Mouse (Mus musculus) cerebellum, postnatal 4 days (tissue): ENCODE measurements at regions not wholly inside any gene's neighbourhood (a gene's known extent, or its start where the extent isn't known, plus 50 kb on each side); places are given as distances from the start of the nearest gene placed in this dataset.

ENCODE experiments used
- DNase-seq, 2 experiments: peaks; one replicate each; pipeline ENCODE4 v3.0.0; 2022; ENCODE audit warnings: low spot score in 2 of 2, mixed read lengths in 1 of 2

DNA sequence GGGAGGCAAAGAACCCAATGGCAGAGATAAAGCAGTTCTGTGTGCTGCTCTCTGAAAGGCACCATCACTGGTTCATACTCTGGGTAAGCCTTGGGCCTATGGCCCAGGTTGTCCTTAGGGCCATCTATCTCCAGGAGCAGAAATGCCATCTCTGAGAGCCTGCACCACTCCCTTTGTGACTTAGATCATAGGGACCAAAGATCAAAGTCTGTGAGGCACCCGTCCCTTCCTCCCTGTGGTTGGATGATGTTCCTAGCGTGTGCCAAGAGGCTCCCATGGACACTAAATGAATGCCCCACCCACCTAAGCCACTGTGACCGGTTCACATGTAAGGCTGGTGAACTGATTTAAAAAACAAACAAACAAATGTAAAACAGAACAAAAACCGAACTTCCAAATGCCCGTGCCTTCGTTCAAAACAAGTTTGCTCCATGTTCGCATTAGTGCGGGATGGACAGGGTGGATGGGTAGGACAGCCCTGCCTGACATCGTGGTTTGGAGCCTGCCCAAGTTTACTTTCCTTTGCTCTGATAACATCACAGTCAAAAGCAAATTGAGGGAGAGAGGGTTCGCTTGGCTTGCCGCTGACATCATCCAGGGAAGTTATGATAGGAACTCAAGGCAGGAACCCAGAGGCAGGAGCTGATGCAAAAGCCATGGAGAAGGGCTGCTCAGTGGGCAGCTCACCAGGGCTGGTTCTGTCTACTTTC is 418.6 kb downstream of the Med13l start:
- DNase-seq = no peak

DNA sequence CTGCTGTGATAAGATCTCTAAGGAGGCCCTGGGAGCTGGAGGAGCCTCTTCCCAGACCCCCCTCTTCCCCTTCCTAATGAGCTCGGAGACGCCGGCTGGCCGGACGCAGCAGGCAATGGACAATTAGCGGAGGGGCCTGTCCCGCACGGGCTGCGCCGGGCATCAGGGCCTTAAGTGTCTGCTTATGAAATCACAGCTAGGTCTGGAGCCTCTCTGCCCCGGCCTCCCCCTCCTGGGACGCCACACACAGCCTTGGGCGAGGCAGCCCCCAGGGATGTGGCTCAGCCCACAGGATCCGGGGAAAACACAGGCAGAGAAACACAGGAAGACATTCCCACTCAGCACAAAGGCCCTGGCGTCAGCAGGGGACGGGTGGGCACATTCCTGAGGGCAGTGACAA is 420.6 kb downstream of the Med13l start:
- no peak for DNase-seq

GRCm38 (mm10) chr5:118984251-118984650 is 423.8 kb downstream of the Med13l start:
- DNase-seq = peak in 1 of 2 experiments; percentile 24

- DNase-seq = no peak
Observed at GRCm38 (mm10) chr5:118984797-118985408, 424.4 kb downstream of the Med13l start.

DNA sequence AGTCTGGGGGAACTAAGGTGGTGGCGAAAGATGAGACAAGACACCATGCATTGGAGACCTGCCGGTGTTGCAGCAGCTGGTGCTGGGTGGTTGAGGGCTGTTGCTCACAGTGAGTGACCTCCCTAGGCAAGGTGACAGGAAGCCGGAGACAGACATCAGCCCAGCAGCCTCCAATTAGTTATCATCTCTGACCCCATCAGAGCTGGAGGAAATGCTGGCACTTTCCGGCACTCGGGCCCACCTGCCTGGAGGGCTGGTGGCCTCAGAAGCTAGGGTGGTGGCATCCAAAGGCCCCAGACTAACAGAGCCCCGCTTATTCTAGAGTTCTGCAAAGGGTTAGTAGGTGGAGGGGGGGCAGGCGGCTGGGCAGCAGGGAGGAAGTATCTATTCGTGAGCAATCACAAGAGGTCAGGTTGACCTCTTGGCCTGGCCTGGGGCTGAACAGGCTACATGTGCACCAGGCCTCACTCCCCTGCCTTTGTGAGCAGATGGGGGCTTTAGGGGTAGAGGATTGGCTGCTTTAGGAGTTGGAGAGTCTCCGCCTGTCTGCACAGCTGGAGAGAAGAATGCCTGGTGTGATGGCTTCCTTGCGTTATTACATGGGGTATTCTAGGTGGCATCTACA is 427.0 kb downstream of the Med13l start:
- no peak for DNase-seq

GRCm38 (mm10) chr5:118999124-118999523 is 438.6 kb downstream of the Med13l start:
- DNase-seq = no peak

DNA sequence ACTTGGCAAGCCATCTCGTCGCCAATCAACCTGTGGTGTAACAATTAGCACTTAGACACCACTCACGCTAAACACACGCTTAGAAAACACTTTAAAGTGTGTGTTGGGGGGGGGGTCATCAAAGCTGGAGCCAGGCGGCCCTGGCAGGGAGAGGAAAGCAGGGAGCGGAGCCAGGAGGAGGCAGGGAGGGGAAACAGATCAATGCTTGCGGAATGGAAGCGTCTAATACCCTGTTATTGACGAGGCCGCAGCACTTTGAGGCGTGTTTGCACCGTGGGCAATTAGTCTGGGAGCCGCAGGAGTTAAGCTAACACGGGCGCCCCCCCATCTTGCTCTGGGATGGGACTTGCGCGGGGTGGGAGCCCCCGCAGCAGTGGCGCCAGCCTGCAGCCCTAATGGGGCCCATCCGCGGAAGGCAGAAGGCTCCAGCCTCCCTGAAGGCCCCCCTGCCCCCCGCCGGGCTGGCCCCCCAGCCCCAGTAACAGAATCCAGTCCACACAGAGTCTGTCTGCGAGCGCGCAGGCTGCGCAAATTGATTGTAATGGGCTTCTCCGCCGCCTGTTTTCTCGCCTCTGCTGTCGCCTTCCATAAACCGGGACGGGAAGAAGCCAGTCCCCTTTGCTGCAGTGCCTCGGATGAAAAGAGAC is 445.5 kb downstream of the Med13l start:
- DNase-seq = no peak

- no peak for DNase-seq
Observed at GRCm38 (mm10) chr5:119010048-119010447, 449.6 kb downstream of the Med13l start.

- no peak for DNase-seq
Observed at GRCm38 (mm10) chr5:119015181-119015580, 454.7 kb downstream of the Med13l start.

GRCm38 (mm10) chr5:119015606-119016255 is 455.3 kb downstream of the Med13l start:
- DNase-seq = no peak

DNA sequence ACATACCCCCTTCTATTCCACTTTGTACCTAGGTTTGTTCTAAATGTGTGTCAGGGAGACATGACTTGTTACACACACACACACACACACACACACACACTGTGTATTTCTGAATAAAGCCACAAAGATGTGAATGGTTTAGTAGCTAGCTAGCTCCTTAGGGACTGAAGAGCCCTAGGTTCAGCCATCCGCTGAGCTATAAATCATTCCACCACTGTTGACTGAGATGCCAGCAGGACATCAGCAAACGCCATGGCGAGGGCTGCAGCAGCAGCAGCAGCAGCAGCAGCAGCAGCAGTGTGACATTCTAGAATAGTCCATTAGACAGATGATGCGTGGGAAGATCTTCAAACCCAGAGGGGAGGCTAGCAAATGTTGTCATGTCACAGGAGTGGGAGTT is 455.9 kb downstream of the Med13l start:
- DNase-seq = no peak

DNA sequence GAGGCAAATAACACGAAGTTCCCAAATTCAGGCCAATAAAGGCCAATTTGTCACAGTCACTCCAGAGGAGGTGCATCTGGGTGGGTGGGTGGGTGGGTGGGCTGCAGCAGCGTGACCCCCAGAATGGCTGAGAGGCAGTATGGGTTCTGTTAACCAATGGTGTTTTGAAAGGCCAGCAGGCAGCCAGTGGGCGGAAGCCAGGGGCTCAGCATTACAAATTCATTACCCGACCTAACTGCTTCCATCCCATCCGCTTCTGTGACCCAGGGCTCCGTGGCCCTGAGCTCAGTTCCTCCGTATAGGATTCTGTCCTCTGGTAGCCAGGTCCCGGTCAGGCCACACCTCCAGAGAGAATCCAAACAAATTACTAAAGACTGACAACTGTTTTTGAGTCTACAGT is 463.5 kb downstream of the Med13l start:
- DNase-seq = no peak

- DNase-seq = no peak
Observed at GRCm38 (mm10) chr5:119032051-119032450, 471.6 kb downstream of the Med13l start.

GRCm38 (mm10) chr5:119044548-119044947 is 484.1 kb downstream of the Med13l start:
- no peak for DNase-seq

GRCm38 (mm10) chr5:119047581-119047980 is 487.1 kb downstream of the Med13l start:
- DNase-seq = no peak

DNA sequence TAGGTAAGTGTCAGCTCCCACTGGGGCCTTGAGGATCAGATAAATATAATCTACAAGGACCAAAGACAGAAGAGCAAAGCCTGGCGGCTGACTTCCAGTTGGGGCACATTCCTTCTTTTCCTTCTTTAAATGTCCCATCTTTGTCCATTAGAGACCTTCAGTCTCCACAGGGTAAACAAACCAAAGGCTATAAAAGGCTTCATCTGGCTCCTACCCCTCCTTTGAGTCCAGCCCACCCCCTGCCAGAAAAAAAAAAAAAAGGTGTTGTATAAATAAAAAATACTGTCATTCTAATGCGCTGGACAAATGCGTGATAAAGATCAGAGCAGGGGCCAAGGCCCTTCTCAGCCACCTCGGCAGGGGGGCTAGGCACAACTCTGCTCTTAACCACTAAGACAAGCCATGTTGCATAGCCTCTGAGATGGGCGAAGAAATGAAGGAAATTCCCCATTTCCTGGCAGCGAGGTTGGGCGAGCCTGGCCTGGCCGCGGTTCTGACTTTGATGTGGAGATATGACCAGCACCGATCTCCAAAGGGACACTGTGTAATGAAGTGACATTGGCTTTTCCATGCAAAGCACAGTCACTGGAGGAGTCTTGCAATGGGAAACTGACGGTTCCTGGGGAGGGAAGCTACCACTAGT is 492.0 kb downstream of the Med13l start:
- DNase-seq = no peak

GRCm38 (mm10) chr5:119053738-119054137 is 493.3 kb downstream of the Med13l start:
- DNase-seq = no peak

DNA sequence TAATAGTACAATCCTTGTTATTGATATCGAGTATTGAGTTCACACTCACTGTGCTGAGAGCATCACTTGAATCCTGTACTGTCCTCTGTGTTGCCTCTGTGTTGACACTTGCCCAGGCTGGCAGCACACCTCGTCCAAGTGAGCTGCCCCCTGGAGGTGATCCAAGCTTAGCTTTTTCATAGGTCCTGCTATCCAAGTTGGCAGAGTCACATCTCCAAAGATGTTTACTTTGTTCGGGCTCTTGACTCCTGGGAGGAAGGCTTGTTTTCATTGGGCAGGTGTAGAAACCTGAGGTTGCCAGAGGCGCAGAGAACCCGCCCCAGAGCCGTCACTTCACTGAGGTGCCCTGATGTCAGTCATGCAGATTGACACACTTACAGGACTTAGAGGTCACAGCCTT is 493.9 kb downstream of the Med13l start:
- DNase-seq = no peak

- DNase-seq = no peak
Observed at GRCm38 (mm10) chr5:119055430-119055829, 495.0 kb downstream of the Med13l start.

DNA sequence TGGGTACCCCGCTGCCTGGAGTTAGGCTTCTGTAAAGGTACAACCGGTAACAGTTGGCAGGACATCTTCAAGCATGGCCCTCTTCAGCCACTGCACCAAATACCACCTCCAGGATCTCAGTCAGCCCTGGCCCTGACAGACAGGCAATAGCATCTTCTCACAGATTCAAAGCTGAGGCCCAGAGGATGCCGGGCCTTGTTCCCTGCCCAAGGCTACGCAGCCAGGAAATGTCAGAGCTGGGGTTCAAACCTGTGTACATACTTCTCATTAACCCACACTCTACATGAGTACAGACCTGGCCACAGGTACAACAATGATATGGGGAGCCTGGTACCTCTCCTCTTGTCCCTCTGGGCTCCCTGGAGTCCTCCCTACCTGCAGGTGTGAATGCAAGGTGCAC is 497.3 kb downstream of the Med13l start:
- no peak for DNase-seq

- DNase-seq = no peak
Observed at GRCm38 (mm10) chr5:119058231-119058851, 497.9 kb downstream of the Med13l start.
